Mouse (Mus musculus) E14TG2a.4 (cell line): Measurements from ENCODE around the gene Extl2.

Source experiments
- CTCF ChIP-seq: conservative IDR thresholded peaks from 2 replicates; pipeline ENCODE4 v1.5.1; 2014; ENCODE audit warnings: low read length
- NANOG ChIP-seq: IDR thresholded peaks from 2 replicates; pipeline ENCODE4 v1.6.1; 2014; ENCODE audit warnings: borderline replicate concordance, low read length, mixed read lengths

DNA sequence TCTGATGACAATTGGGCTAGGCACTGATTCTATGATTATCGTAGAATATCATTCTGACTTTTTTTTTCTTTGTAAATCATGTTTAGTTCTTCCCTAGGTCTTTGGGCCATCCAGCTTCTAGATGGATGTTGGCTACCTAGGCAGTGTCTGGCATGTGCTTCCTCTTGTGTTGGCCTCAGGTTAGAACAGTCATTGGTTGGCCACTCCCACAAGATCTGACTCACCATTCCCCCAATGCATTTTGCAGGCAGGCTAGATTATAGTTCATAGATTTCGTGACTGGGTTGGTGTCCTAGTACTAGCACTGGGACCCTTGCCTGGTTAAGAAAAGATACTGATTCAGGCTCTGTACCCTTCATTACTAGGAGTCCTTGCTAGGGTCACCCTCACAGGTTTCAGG is 54.9 kb downstream of the Extl2 start:
- TF ChIP-seq CTCF (no peak), NANOG (no peak)
